Mouse (Mus musculus) embryonic fibroblast, embryonic 13.5 days (primary cell): ENCODE measurements around the gene Gpn2. TPM values are rescaled to one million over a fixed set of nuclear protein-coding genes. Genes with fewer than 3 reads are reported as not detected.
A peak's percentile ranks its signal among the peaks of the same experiment; 100 is the strongest.

ENCODE experiments used
- H3K27ac ChIP-seq: 2 replicates; pipeline ENCODE4 v1.5.1; 2012; ENCODE audit warnings: low read length, control low read depth, inconsistent platforms; ENCODE audit not compliant: insufficient read depth
- H3K4me1 ChIP-seq: 2 replicates; pipeline ENCODE4 v1.6.1; 2011; ENCODE audit warnings: low read length; ENCODE audit not compliant: control insufficient read depth, insufficient read depth
- H3K4me3 ChIP-seq: 2 replicates; pipeline ENCODE4 v1.5.1; 2011; ENCODE audit warnings: mild to moderate bottlenecking, control low read depth, low read length; ENCODE audit not compliant: insufficient read depth
- CTCF ChIP-seq: IDR thresholded peaks from 2 replicates; pipeline ENCODE4 v1.5.1; 2011; ENCODE audit warnings: mild to moderate bottlenecking, control low read depth, low read length, moderate library complexity, borderline replicate concordance; ENCODE audit not compliant: insufficient read depth
- POLR2A ChIP-seq: IDR thresholded peaks from 2 replicates; pipeline ENCODE4 v1.6.1; 2011; ENCODE audit warnings: low read depth, mild to moderate bottlenecking, control low read depth, low read length, moderate library complexity
- polyA plus RNA-seq: library from polyadenylated mRNA; stranded (reverse); fragments of >200 nt; gene quantifications from 2 replicates; pipeline ENCODE4 v1.2.4, GENCODE M21; 2011; ENCODE audit warnings: low read depth; ENCODE audit not compliant: missing spikeins, insufficient read length

The Gpn2 gene
- polyA plus RNA-seq, 1 experiment = 10.9 TPM

DNA sequence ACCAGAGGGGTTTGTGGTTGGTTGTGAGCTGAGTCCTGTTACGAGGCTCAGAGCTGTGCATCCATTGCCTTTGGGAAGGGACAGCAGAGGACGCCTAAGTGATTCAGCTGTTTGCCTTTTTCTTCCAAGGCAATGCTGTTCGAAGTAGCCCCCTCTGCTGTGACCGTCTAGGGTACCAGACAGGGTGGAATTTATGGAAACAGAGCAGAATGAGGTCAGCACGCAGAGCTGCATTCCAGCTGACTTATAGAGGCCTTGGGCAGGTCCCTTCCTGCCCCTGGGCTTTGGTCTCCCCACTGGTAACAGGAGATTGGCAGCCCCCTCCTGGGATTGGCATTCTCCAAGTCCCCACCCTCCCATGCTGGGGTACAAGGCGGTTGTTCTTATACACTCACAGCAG is 20.7 kb downstream of the Gpn2 start:
- TF ChIP-seq CTCF (no peak), POLR2A (no peak)
- Histone ChIP-seq H3K4me1 (peaks cover 4% of the 10 kb centered on the region; the same call in 1 of the 2 replicates), H3K4me3 (no peak overlapping the region), H3K27ac (peak overlapping the region; percentile 55)

DNA sequence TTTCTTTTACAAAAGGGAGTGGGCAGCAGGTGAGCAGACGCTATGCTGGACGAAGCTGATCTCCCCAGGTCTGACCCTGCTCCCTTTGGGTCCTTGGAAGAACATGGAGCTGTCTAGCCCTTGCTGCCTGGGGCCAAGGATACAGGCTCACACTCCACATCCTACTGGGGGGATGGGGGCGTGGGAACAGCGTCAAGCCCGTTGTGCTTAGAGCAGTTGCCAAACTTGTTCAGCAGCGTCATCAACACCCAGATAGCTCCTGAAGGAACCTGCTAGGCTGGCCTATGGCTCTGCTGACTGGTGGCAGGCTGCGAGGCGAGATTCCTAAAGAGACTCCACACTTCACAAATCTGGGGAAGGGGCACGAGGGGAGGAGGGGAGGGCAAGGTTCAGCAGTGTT is 21.2 kb downstream of the Gpn2 start:
- H3K4me1 ChIP-seq = peaks cover 4% of the 10 kb centered on the region; the same call in 1 of the 2 replicates
- no peak overlapping the region for H3K4me3 ChIP-seq
- peak overlapping the region; percentile 55 for H3K27ac ChIP-seq
- TF ChIP-seq POLR2A (no peak), CTCF (no peak)

DNA sequence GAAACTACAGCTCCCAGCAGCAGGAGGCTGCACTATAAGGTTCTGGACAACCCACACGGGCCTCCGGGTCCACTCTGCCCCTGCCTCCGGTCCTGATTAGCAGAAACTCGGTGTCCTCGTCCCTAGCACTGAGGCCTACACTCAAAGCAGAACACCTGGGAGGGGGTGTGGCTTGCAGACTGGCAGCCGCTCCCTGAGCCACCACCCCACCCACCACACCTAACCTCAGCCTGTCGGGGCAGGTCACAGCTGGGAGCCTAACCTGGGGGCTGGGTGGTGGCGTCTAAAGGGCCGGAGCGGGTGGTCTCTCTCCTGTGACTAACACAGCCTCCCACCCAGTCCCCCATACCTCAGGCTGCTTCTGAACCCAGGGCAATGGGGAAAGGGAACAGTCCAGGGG is 23.1 kb downstream of the Gpn2 start:
- H3K4me3 ChIP-seq = no peak overlapping the region
- peaks cover 4% of the 10 kb centered on the region; the same call in 1 of the 2 replicates for H3K4me1 ChIP-seq
- TF ChIP-seq POLR2A = no peak
- no peak for TF ChIP-seq CTCF
- H3K27ac ChIP-seq = no peak overlapping the region

DNA sequence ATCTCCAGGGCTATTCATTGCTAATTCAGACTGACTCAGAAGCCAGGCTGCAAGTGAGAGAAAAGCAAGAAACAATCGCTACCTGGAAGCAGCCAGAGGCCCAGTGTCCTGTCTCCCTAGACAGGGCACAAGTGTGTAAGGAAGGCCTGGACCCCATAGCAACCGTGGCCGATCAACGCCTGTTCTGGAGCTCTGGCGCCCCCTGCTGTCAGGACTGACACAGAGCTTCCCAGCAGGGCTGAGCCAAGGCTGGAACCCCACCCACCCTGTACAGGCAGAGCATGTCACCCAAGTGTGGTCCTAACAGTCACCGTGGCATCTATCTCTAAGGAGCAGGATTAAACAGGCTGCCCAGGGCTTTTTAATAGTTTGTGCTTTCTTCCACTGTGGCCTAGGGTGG is 25.6 kb downstream of the Gpn2 start:
- Histone ChIP-seq H3K4me3 (no peak overlapping the region), H3K4me1 (peaks cover 4% of the 10 kb centered on the region; the same call in 1 of the 2 replicates), H3K27ac (no peak overlapping the region)
- TF ChIP-seq POLR2A = no peak
- TF ChIP-seq CTCF = peak; percentile 93

DNA sequence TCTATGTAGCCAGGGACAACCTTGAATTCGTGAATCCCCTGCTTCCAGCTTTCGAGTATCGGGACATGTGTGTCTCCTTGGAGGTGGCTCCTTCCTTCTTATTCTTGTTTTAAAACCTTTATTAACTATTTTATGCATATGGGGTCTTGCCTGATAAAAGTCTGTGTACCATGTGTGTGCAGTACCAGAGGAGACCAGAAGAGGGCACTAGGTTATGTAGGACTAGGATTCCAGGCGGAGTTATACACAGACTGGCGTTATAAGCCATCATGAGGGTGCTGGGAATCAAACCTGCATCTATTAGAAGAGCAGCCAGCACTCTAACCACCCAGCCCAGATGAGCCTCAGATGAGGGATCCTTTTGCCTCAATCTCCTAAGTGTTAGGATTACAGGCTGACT is 27.7 kb downstream of the Gpn2 start:
- H3K4me1 ChIP-seq = no peaks in the 10 kb centered on the region
- H3K4me3 ChIP-seq = no peak overlapping the region
- TF ChIP-seq POLR2A (no peak), CTCF (no peak)
- no peak overlapping the region for H3K27ac ChIP-seq

DNA sequence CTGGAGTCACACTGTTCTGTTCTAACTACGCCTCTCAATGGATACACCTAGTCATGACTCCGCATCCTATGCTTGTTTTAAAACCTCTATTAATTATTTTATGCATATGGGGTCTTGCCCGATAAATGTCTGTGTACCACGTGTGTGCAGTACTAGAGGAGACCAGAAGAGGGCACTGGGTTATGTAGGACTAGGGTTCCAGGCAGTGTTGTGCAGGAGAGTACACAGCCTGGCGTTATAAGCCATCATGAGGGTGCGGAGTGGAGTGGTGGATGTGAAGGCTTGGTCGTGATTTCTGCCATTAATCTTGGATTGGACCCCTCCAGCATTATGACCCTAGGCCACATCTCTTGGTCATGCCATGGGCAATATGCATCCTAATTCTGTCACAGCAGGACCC is 28.3 kb downstream of the Gpn2 start:
- Histone ChIP-seq H3K27ac (no peak overlapping the region), H3K4me1 (no peaks in the 10 kb centered on the region), H3K4me3 (no peak overlapping the region)
- no peak for TF ChIP-seq POLR2A
- no peak for TF ChIP-seq CTCF

DNA sequence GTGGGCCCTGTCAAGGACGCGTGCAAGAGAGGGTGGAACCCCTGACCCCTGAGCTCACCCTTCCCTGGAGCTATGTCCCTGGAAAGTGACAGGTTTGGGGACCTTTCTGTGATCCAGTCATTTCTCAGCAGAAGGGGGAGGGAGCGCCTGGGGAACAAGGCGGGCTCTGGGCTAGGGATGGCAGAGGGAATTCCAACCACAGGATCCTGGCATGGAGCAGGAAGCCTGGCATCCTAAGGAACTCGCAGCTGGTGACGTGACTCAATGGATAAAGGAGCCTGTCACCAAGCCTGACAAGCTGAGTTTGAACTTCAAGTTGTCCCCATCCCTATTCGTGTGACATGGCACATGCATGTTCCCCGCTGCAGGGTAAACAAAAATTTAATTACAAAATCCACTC is 28.9 kb downstream of the Gpn2 start:
- Histone ChIP-seq H3K4me3 (no peak overlapping the region), H3K27ac (no peak overlapping the region), H3K4me1 (no peaks in the 10 kb centered on the region)
- TF ChIP-seq CTCF (no peak), POLR2A (no peak)

DNA sequence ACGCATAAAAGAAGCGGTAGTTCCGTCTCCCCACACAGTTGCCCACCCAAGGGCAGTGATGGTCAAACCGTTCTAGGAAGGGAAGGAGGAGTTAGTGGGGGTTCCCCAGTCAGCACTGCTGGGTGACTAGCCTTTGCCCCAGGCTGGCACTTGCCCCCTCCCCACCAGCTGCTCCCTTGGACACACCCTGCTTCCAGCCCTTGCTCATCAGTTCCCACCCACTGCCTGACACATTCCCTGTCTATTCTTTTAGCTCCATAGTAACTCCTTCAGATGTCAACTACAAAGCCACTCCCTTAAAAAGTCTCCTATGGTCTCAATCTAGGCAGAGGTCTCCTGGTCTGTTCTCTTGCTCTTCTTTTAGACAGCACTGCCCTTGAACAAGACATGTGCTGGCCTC is 29.7 kb downstream of the Gpn2 start:
- Histone ChIP-seq H3K4me3 (no peak overlapping the region), H3K4me1 (no peaks in the 10 kb centered on the region), H3K27ac (no peak overlapping the region)
- TF ChIP-seq POLR2A = no peak
- no peak for TF ChIP-seq CTCF

DNA sequence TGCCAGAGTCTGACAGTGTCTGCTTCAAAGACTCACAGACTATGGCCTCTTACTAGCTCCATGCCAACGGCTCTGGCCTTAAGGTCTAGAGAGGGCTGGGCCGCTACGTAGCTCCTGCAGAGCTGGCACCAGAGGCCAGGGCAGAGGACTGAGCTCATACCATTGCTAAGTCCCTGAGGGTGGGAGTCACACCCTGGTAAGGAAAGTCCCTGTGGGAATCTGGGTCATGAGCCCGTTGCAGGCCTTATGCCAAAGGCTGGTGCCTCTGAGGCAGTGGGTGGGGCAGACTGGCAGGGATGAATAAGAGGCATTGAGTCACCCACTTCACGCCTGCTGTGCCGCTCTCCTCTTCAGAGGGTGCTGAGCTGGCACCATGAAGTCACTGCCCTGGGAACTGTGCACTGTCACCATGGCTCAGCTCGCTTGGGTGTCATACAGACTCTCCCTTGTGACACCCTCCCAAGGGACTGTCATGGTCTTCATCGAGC is 30.2 kb downstream of the Gpn2 start:
- no peaks in the 10 kb centered on the region for H3K4me1 ChIP-seq
- no peak overlapping the region for H3K4me3 ChIP-seq
- no peak for TF ChIP-seq POLR2A
- no peak for TF ChIP-seq CTCF
- no peak overlapping the region for H3K27ac ChIP-seq

DNA sequence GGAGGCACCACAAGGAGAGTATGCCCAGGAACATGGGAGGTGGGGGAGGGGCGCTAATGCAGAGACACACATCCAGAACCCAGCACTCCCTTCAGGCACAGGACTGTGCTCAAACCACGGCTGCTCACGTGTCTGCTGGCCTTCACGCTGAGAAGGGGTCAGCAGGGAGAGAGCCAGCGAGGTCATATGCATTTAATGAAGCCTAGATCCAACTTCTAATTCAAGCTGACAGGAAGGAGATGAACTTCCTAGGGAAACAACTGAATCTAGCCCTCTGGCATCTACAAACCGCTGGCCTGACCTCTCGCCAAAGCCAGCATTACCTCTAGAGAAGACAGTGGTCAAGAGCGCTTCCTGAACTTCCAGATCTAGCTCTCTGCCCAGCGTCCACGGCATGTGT is 31.3 kb downstream of the Gpn2 start:
- no peak for TF ChIP-seq CTCF
- no peak for TF ChIP-seq POLR2A
- H3K4me3 ChIP-seq = no peak overlapping the region
- H3K4me1 ChIP-seq = no peaks in the 10 kb centered on the region
- no peak overlapping the region for H3K27ac ChIP-seq

DNA sequence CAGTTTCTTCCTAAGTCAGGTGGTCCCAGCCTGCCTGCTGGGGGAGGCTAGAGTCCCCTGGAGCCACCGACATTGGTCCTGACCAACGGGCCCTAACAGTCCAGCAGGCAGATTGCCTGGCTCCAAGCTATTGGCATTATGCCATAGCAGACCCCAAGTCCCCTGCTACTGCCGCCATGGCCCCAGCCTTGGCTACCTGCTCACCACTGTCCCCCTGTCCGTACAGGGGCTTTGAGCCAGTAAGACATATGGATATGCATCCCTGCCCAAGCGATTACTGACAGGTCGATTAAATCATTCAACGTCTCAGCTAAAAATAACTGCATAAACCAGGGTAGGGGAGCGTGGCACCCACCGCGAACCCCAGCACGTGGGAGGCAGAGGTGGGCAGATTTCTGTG is 33.8 kb downstream of the Gpn2 start:
- TF ChIP-seq POLR2A (no peak), CTCF (no peak)
- no peak overlapping the region for H3K4me3 ChIP-seq
- H3K4me1 ChIP-seq = no peaks in the 10 kb centered on the region
- no peak overlapping the region for H3K27ac ChIP-seq

DNA sequence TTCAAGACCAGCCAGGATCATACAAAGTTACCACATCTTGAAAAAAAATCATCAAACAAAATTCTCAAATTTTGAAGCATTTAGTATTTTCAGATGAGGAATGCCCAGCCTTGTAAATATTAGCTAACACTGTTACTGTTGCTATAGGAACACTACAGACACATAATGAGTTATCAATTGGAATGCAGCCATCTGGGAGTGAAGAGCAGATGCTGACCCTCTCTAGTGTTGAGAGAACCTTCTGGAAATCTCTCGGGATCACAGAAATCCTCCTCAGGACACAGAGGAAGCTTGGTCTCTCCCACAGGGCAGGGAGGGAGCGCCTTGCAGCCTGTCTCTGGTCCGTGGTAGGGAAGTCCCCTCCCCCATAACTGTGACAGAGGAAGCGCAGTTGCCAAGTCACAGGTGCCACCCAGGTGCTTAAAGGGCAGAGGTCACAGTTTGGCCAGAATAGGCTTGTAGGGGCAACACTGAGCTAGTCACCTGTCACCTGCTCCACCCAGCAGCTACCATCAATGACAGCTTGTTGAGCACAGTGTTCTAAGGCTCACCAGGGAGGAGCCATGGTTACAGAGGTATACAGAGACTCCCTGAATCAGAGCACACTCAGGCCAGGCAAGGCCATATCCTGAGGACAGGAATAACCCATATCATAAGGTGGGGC is 35.4 kb downstream of the Gpn2 start:
- Histone ChIP-seq H3K4me3 (no peak overlapping the region), H3K27ac (no peak overlapping the region), H3K4me1 (no peaks in the 10 kb centered on the region)
- TF ChIP-seq CTCF = no peak
- TF ChIP-seq POLR2A = no peak
